Mouse (Mus musculus): ENCODE measurements around the gene Slc37a4.
"Not testable (repeated sequence)": the region's sequence is repeated elsewhere in the genome, so short reads cannot be mapped to it uniquely, and the experiment has no call there.

Slc37a4 gene

GRCm38 (mm10) chr9:44396684-44397411 is at the start of gene Slc37a4:
Slc37a4 (plus strand) TSS chr9:44396852.
- DNase-seq (ENCODE audit: low read depth, low spot score) = peak; percentile 86

- DNase-seq (ENCODE audit: low read depth, low spot score) = no peak
These were observed 49.5 kb upstream of the Slc37a4 start for GRCm38 (mm10) chr9:44347166-44347565.

GRCm38 (mm10) chr9:44347621-44348020 is 49.0 kb upstream of the Slc37a4 start:
- DNase-seq (ENCODE audit: low read depth, low spot score) = no peak

DNA sequence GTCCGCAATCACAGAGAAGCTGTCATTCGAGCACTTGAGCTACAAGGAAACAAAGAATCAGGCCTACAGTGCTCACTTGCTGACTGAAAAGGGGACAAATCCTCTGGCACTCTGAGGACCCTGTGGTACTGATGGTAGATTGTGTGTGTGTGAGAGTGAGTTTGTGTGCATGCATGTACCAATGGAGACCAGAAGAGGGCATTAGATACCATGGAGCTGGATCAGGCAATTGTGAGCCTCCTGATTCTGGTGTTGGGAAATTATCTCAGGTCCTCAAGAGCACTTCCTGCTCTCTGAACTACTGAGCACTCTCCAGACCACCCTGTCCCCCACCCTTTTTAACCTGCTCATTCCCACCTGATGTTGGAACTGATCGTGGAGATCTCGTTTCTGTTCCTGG is 48.1 kb upstream of the Slc37a4 start:
- no peak for DNase-seq (ENCODE audit: low read depth, low spot score)

GRCm38 (mm10) chr9:44351396-44351795 is 45.3 kb upstream of the Slc37a4 start:
- no peak for DNase-seq (ENCODE audit: low read depth, low spot score)

GRCm38 (mm10) chr9:44352337-44352736 is 44.3 kb upstream of the Slc37a4 start:
- DNase-seq (ENCODE audit: low read depth, low spot score) = no peak

DNA sequence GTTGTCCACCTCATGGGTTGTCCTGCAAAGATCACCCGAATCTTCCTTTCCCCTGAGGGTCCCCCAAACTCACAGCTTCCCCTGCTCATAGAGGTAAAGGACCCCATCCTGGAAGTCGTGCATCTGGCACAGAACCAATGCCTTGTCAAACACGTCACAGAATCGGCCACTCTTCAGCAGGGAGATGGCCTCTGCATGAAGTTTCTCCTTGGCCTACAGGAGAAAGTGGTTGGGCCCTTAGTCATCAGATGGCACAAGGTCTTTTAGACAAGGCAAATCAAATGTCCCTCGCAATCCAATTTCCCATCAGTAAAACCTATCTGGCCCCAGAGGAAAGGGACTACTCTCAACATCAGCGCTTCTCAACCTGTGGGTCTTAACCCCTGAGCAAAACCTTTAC is 43.5 kb upstream of the Slc37a4 start:
- no peak for DNase-seq (ENCODE audit: low read depth, low spot score)

DNA sequence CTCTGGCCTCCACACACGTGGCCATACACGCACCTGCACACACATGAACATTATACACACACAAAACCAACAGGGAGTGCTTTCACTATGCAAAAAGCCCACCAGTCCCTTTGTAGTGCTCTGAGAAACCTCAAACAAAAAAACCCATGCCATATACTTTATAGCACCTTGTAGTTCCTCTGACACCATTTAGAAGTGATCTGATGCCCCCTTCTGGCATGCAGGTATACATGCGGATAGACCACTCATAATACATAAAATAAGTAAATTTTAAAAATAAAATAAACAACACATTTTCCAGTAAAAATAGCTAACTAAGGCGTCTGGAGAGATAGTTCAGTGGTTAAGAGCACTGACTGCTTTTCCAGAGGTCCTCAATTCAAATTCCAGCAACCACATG is 39.4 kb upstream of the Slc37a4 start:
- no peak for DNase-seq (ENCODE audit: low read depth, low spot score)

- peak; percentile 94 for DNase-seq (ENCODE audit: low read depth, low spot score)
These were observed 35.3 kb upstream of the Slc37a4 start, which contains the start of gene Vps11 for GRCm38 (mm10) chr9:44361190-44361917. Vps11 (minus strand) TSS chr9:44361670.

DNA sequence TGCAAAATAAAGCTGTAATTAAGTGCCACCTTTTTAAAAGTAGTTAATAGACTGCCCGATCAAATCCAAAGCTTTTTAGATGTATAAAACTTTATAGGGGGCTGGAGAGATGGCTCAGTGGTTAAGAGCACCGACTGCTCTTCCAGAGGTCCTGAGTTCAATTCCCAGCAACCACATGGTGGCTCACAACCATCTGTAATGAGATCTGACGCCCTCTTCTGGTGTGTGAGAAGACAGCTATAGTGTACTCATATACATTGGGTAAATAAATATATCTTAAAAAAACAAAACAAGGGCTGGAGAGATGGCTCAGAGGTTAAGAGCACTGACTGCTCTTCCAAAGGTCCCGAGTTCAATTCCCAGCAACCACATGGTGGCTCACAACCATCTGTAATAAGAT is 34.7 kb upstream of the Slc37a4 start:
- not testable (repeated sequence) for DNase-seq (ENCODE audit: low read depth, low spot score)

DNA sequence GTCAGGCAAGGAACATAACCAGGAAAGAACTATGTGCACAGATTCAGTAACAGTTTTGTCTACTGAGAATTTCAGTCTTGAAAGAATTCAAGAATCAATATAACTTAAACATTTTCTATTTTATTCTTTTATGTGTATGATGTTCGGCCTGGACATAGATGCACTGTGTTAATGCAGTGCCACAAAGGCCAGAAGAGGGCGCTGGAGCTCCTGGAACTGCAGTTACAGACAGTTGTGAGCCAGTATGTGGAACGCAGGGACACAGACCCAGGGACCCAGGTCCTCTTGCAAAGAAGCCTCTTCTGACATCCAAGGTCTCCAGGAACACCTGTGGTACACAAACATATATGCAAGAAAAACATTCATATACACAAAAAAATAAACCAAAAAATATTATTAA is 32.2 kb upstream of the Slc37a4 start:
- DNase-seq (ENCODE audit: low read depth, low spot score) = no peak

DNA sequence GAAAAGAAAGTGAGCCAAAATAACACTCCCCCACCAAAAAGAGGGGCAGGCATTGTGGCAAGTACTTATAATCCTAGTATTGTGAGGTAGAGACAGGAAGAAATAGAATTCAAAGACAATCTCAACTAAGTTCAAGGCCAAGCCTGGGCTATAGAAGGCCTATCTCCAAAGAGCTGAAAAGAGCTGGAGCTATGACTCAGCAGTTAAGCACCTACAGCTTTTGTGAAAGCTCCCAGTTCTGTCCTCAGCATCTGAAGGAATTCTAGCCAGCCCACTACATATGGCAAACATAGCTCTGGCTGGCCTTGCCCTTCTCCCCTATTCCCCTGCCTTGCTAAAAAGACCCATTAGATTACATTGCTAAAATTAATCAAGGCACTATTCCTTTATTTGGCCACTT is 23.3 kb upstream of the Slc37a4 start:
- DNase-seq (ENCODE audit: low read depth, low spot score) = no peak

DNA sequence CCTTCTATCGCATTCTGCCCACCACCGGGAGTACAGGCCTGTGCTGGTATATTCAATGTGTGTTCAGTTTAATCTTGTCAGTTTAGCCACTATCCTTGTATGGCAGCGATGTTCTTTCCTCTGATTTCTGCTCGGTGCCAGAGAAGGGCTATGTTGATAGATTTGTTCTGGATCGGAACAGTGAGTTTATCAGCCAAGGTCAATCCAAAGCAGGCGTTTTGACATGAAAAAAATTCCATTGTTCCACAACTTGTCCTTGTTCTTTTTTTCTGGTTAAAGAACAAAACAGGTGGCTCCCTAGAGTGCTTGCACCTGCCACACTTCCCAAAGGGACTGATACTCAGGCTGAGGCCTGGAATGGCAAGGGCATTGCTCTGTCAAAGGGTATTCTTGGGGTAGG is 20.5 kb upstream of the Slc37a4 start:
- DNase-seq (ENCODE audit: low read depth, low spot score) = no peak

DNA sequence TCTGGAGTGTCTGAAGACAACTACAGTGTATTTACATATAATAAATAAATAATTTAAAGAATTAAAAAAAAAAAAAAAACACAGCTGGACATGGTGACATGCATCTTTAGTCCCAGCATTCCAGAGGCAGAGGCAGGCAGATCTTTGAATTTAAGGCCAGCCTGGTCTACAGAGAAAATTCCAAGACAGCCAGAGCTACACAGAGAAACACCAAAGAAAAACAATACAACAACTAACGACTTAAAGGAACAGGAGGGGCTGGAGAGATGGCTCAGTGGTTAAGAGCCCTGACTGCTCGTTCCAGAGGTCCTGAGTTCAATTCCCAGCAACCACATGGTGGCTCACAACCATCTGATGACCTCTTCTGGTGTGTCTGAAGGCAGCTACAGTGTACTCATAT is 19.3 kb upstream of the Slc37a4 start:
- DNase-seq (ENCODE audit: low read depth, low spot score) = not testable (repeated sequence)

GRCm38 (mm10) chr9:44378153-44378730 is 18.4 kb upstream of the Slc37a4 start:
- DNase-seq (ENCODE audit: low read depth, low spot score) = no peak

DNA sequence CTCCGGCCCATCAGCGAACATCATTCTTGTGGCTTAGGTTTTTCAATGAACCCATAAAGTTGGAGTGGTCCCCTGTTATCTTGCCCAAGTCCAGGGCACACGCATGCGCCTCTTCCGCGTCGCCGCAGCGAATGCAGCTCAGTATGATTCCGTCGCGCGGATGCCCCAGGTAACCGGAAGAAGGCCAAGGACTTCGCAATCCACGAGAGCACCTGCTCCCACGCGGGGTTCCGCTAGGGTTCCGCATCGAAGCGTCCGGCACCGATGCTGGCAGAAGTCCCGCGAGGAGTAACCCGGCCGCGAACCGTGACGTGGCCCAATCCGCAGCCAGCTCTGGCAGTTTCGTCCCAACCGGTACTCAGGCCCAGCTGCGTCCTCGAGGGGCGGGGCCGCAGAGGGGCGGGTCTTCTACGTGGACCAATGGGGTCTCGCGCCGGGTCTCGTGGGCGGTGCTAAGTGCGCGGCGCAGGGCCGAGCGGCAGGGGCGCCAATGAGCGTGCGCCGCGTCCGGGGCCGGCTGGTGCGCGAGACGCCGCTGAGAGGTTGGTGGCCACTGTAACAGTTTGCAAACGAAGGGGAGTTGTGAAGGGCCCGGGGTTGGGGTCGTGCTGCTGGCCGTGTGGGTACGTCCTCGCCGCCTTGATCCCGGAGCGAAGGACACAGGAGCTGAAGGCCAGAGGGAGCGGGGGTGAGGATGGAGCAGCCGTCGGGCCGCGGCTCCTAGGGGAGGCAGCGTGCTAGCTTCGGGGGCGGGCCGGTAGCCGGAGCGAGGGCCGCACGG is 17.4 kb upstream of the Slc37a4 start, which contains the start of gene Hyou1:
Gene Hyou1 (plus strand): TSS at position 437 of the 781 bp plus-strand sequence.
- DNase-seq (ENCODE audit: low read depth, low spot score) = peak; percentile 93

DNA sequence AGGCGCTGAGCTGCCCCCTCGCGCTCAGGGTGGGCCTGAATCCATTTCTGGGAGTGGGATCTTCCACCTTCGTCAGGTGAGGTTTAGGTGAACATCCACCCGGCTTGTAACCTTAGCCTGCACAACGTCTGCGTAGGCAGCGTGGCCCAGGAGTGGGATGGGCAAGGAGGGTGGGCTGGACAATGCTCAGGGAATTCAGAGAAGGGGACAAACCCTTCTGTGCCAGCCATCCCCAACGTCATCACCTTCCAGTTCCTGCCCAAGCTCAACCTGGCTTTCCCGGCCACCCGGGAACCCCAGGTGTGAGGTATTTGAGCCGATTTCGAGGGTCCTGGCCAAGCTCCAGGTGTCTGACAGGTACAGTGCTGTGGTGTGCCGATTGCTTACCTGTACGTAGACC is 16.8 kb upstream of the Slc37a4 start:
- no peak for DNase-seq (ENCODE audit: low read depth, low spot score)

DNA sequence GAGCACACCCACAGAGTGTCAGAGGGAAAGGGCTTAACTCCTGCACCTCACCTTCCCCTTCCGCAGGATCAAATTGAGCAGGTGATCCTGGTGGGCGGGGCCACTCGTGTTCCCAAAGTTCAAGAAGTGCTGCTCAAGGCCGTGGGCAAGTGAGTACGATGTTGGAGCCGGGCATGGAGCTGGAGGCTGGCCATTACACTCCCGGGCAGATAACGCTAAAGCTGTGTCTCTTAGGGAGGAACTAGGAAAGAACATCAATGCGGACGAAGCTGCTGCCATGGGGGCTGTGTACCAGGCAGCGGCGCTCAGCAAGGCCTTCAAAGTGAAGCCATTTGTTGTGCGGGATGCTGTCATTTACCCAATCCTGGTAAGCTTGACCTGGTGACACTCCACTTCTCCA is 12.1 kb upstream of the Slc37a4 start:
- no peak for DNase-seq (ENCODE audit: low read depth, low spot score)

- DNase-seq (ENCODE audit: low read depth, low spot score) = no peak
These were observed 9.4 kb upstream of the Slc37a4 start for GRCm38 (mm10) chr9:44387221-44387620.

GRCm38 (mm10) chr9:44389273-44389672 is 7.4 kb upstream of the Slc37a4 start:
- DNase-seq (ENCODE audit: low read depth, low spot score) = no peak

GRCm38 (mm10) chr9:44391466-44391865 is 5.2 kb upstream of the Slc37a4 start:
- DNase-seq (ENCODE audit: low read depth, low spot score) = peak; percentile 51

DNA sequence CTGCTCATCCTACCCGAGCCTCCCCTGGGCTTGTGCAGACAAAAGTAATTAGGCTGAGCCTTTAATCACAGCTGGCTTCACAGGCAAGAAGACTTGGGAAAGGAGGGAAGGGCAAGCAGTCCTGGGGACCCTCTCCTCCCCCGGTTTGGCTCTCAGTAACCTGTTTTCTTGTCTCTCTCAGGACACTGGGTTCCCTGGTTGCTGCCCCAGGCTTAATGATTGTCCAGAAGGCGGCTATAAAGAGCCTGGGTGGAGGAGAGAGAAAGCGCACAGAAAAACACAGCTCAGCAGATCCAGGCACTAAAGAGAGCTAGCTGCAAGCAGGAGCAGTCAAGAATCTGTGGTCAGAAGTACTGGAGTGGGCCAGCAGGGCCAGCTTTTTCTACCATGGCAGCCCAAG is 1.4 kb downstream of the Slc37a4 start:
- DNase-seq (ENCODE audit: low read depth, low spot score) = no peak
